Mouse (Mus musculus) layer of hippocampus, postnatal 36 days (tissue): Measurements from ENCODE around the gene Ace2. TPM values are rescaled to one million over a fixed set of nuclear protein-coding genes. Genes with fewer than 3 reads are reported as not detected.
A peak's percentile ranks its signal among the peaks of the same experiment; 100 is the strongest.

Experiments
- DNase-seq, 2 experiments: peaks; one replicate each; pipeline ENCODE4 v3.0.0; 2022
- total RNA-seq, 2 experiments: library from RNA; stranded (reverse); gene quantifications; 2 replicates each; pipeline ENCODE4 v1.2.3; 2021

Gene Ace2
- 1 to 10 TPM; 1.1 to 1.3 TPM for total RNA-seq

DNA sequence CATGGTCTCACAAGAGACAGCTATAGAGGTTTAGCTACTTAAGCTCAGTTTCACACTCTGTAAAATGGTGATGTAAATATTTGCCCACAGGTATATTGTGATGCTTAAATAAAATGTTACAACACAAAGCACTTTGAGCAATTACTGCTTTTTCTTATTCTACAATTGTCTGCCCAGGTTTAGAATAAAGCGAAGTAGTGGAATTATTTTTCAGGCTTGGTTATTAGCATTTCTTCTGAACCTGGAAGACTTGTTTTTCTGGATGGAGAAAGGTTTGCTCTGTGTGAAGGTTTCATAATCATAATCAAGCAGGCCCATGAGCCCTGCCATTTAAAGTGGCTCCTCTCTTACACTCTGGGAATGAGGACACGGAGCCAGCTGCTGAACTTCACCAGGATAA lies at the start of gene Ace2:
Ace2 (plus strand) TSS at position 301 of the 400 bp plus-strand sequence.
- no peak for DNase-seq

DNA sequence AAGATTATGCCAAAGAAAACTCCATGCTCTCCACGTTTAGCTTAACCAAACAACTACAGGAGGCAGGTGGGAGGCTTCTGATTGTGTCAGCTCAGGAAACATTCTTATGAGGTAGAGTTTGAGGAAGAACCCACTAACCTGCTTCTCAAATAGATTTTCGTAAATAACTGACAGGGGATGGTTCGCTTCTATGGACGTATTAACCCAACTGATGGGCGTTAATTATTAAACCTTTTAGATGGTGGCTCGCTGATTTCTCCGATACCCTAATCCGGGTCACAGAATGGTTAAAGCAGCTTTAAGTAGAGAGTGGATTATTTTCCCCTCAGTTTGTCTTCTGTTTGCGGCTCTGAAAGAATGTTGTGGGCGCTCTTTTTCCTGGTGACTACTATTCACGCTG lies 49.2 kb upstream of the Ace2 start:
- DNase-seq = no peak

DNA sequence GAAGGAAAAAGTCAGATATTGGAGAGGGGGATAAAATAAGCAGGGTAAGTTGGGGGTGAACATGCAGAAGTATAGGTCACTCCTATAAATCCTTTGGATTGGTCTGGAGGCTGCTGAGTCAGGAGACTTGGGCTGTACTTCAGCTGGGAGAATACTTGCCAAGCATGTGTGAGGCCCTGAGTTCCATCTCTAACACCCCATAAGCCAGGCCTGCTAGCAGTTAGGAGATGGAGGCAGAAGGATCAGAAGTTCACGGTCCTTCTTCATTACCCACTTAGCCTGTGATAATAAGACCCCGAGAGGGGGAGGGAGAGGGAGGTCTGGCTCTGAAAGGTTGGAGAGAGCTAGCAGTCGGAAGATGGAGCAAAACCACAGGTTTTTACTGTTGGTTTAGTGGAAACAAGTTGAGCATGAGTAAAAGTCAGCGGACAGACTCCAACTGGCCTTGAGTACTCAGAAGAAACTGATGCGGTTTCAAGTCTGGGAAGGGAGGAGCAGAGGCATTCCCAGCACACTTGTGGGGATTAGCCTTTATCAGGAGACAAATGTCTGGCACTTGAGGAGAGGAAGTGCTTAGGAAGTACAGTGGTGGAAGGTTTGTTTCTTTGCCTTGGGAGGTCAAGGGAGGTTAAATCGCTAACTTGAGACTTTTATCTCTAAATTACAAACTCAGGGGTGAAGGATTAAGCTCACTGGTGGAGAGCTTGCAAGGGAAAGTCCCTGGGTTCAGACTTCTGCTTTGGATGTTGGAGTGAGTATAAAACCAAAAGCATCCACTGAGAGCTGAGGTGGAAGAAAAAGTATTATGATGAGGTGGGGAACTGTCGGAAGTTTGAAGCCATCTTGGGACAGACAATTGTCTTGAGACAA lies 46.6 kb upstream of the Ace2 start:
- no peak for DNase-seq

DNA sequence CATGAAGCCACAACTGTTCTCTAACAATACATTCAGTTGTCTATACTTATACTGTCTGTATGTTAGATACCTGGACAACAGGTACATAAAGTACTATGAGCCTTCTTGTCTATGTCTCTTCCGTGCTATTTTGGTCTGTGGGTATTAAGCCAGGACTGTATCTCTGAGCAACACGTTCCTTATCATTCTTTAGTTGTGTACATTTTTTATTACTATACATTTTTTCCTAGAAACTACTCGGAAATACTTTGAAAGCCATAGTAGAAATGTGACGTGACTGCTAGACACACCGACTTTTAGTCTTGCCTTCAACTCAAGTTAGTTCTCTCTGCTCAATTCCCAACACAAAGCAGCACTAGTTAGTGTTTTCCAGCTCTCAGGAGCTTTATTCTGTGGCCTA lies 45.7 kb upstream of the Ace2 start:
- no peak for DNase-seq

DNA sequence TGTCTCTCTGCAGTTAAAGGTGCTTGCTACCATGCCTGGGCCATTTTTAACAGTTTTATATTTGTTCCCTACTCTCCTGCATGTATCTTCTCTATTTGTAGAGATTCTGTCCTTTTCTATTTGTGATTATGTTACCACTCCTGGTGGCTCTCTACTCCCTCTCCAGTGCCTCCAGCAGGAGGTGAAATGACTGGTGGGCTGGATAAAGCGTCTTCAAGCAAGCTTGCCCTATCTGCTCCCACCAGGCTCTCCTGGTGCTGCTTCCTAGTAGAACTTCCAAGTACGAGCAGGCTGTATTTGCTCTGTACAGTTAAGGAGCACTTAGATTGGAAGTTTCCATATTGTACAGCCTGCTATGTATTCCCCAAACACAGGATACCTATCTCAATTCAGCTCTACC lies 43.3 kb upstream of the Ace2 start:
- no peak for DNase-seq

DNA sequence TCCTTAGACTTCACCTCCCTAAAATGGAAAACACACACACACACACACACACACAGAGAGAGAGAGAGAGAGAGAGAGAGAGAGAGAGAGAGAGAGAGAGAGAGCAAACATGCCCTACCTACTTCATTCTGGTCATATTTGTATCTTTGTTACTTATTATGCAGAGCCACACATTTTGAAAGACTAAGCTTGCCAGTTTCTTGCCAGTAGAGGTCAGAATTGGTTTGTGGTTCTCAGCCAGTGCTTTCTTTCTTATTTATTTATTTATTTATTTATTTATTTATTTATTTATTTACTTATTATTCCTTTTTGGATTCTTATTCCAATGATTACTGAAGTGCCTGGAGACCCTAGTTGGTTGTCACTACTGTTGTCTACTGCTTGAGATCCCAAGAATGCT lies 37.6 kb upstream of the Ace2 start:
- DNase-seq = no peak

DNA sequence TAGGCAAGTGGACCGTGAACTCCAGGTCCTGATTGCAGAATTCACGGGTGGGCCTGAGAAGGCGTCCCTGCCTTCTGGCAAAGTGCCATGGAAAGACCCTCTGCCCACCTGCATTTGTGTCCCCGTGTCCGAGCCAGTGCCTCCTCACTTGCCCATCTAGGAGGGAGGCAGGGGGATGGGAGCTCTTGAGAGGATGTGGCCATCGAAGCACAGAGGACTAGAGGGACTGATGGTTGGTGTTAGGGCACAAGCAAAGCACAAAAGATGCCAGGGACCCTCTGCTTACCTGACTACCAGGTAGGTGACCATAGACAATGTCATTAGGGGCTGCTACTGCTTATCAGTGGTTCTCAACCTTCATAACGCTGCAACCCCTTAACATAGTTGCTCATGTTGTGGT lies 36.9 kb upstream of the Ace2 start:
- no peak for DNase-seq

DNA sequence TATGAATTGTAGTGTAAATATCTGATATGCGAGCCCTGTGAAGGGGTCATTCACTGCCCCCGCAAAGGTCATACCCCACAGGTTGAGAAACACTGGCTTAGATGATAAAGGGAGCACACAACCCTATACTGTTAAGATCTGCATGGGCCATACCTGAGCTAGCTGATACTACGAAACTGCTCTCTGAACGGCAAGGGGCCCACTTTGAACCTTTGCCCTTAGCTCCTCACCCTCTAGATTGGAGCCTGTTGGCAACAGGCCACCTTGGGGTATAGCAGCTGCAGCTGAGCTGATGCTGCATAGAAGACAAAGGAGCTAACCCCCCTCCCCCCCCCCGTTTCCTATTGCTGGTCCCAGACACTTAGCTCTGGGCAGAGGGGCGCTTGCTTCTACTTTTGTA lies 36.5 kb upstream of the Ace2 start:
- no peak for DNase-seq

DNA sequence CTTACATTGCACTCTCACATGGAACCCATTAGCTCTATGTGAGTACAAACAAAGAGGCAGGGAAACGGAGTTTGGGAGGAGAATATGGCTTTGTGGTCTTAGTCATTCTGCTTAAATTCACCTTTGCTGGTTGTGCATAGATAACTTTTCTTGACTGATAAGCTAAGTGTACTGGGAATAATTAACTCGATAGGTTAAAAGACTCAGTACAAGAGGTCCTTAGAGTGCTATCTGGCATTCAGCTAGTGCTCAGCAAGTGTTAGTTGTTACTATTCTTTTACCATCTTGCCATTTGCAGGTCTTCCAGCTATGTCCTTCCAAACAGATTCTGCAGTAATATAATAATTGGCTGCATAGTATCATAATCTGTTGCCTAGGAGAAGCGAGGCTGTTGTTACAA lies 28.0 kb upstream of the Ace2 start:
- DNase-seq = no peak

DNA sequence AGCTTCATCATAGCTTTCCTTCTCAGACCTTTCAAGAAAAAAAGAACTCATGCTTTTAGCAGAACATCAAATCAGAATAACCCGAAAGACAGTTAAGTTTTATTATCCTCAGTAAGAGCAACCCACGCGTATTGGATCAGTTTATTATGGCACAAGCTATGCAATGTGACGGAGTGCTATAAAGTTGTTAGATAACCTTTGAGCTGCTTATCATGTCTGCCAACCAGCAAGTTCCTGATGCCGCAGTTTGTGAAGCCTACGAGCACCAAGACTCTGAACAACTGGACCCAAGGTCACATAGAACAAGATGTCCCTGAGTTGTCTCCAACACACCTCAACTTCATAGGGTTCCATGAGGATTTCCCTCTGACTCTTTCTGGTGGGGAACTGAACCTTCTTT lies 25.4 kb upstream of the Ace2 start:
- DNase-seq = no peak

DNA sequence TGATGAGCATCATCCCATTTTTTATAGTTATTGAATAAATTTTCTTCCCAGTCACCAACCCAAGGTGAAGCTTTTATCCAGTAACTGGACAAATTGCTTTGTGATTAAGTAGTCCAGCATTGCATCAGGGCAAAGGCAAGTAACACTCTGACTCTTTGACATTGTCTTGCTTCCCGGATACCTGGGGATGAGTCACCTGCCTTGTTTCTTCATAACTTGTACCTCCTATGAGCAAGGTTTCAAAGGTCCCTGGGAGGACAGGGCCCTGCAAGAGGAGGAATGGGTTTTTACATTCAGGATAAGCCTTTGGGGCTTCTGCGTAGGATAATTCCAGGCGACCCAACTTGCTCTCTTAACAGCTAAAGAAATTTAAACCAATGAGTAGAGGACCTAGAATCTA lies 15.2 kb upstream of the Ace2 start:
- DNase-seq = no peak

DNA sequence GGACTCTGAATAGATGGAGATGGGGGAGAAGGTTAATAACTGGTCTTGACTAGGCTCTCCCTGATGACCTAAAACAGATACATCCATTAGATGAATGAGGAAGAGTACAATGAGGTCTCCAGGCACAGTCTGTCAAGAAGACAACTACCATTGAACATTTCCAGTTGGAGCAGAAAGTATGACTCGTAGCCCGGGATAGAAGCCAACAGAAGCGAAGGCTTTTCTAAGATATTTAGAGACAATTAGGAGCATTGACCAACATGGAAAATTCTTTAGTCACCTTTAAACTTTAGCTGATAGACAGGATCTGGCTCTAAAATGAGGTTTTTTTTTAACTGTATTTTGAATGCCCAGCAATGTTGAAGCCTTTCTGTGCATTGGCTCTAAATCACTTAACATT lies 5.6 kb upstream of the Ace2 start:
- no peak for DNase-seq

DNA sequence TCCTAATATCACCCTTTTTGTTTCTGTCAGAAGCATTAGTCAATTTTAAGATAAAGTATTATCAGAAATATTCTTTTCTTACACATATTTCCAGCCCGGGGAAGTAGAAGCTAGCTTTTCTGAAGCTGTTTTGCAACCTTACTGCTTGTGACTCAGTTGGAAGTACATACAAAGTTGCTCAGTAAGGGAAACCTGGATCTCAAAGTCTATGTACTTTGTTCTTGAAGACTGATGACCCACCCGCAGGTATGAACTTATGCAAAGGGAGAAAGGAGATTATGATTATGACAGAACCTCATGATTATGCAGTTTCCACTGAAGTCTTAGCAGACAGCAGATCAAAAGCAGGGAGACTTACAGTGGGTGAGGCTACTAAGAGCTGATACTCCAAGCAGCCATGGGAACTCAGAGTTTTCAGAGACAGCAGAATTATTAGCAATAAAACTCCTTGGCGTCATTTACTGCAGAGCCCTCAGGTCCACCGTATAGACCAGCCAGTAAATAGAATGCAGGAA lies 3.8 kb upstream of the Ace2 start:
- no peak for DNase-seq

DNA sequence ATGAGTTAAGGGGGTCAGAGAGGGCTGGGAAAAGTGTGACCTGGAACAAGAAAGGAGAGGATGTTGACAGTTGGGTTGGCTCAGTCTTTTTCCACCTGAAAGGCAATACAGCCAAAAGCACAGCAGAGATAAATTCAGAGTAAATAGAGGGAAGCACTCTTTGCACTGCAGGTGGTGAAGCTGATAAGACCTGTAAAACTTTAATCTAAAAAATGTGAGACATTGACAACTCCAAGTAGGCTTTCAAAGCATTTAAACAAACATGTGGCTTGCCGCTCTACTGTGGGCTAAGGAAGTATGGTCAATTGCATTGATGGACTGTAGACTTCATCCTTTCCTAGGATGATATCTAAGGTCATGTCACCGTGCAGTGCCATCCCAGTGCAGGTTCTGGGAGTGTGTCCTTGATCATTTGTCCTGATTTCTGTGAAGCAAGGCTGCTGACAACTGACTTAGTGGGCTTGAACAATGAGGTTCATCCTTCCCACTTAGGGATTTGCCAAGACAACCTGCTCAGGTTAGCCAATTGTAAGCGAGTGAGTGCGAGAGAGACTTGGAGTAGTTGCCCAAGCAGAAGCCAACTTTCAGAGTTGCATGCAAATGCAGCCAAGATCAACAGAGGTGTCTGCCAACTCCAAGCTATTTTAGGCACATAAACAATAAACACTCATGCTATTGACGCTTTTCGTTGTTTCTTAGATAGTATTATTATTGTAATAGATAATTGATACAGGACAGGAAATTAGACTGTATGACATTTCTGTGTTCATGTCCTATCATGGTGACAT lies 6.5 kb downstream of the Ace2 start:
- DNase-seq = no peak

DNA sequence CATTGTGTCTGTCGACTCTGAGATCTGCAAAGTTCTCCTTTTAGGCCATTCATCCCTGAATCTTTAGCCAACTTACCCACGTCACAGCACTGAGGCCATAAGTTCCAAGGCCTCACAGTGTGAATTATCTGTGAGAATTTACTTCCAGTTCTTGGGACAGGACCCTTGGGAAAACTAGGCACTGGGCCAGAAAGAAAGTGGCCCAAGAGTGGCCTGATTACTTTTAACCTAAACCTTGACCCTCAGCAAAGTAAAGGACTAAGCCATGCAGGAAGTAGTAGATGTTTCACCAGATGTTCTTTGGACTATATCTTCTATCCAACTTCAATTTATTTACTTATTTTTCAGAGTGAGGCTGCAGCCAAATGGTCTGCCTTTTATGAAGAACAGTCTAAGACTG lies 13.6 kb downstream of the Ace2 start:
- DNase-seq = no peak

DNA sequence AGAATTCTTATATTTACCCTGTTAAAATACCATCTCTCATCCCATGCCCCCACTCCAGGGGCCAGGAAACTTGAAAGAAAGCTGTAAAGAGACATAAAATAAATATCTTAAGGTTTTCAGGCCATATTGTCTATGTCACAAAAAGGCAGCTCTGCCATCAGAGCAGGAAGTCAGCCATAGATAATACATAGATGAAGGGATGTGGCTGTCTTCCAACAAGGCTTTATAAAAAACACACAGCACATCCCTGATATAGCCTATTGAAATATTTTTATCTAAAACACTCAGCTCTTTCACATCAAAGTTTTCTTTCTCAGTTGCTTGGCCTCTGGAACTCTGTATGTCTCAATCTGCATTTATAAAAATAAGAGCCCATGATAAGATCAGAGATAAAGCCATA lies 14.5 kb downstream of the Ace2 start:
- no peak for DNase-seq

DNA sequence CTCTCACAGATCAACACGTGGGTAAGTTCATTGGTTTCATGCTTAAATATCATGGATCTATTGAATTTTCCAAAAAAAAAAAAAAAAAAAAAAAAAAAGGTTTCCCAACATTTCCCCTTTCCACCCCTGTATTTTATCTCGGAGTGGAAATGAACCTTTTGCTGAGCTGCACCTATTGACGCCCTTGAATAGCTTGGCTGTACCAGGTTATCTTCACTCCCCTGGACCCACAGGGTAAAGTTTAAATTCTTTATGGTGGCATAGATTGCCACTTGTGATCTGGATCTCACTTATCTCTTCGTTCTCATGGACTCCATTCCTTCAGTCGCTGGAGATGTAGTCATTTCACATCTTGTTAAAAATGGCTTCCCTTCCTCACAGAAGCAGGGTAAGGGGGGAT lies 15.5 kb downstream of the Ace2 start:
- DNase-seq = no peak

DNA sequence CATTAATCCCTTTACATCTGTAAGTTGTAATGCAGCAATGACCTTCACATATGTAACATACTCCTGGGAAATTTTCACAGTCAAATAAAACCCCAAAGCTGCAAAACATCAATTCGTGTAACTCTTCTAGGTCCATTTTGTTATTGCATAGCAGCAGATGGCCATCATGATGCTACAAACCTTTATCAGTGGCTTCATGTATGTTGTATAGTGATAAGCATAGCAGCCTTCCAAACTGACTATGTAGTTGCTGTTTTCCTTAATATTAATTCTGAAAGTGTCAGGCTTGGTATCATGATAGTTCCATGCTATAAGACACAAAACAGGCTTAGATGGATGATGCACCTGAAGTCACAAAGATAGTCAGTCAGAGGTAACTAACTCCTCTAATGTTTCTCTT lies 25.5 kb downstream of the Ace2 start:
- no peak for DNase-seq

DNA sequence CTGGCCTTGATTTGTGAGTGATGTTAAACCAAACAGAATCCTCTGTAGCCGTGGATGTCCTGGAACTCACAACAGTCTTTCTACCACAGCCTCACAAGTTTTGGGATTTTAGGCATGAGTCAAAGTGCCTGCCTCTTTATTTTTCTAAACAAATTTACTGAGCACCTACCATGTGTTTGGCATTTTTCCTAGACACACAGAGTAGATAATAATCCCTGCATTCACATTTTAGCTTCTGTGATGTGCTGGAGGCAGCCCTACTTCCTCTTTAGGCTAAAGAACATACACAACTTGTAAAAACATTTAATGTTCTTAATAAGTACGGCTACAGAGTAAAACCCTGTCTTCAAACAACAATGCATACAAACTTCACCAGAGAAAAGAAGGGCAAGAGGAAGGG lies 31.9 kb downstream of the Ace2 start:
- DNase-seq = no peak

DNA sequence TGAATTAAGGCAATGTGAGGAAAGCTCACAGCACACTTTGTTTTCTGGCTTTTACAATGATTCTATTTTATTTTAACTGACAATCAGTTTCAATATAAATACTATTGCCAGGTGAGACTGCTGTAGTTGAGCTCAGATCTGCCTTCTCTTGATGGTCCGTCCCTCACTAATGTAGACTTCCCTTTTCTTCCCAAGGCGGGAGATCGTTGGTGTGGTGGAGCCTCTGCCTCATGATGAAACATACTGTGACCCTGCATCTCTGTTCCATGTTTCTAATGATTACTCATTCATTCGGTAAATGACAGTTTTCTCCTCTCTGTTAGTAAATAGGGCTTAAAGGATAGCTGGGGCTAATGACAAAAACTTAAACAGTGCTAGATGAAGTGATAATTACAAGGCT lies 34.7 kb downstream of the Ace2 start:
- DNase-seq = no peak

DNA sequence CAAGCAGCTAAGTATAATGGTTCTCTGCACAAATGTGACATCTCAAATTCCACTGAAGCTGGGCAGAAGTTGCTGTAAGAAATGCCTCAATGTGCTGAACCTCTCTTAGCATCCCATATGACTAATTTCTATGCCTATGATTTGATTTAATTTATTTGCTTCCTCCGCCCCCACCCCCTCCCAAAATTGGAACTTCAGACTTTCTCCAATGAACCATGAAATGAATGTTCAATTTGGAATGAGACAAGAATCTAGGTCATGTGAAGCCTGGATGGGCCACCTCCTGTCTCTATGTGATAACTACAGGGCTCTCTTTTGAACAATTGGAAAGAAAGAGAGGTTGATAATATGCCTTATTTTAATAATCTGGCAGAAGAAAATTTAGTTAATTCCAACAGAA lies 36.2 kb downstream of the Ace2 start:
- DNase-seq = no peak

DNA sequence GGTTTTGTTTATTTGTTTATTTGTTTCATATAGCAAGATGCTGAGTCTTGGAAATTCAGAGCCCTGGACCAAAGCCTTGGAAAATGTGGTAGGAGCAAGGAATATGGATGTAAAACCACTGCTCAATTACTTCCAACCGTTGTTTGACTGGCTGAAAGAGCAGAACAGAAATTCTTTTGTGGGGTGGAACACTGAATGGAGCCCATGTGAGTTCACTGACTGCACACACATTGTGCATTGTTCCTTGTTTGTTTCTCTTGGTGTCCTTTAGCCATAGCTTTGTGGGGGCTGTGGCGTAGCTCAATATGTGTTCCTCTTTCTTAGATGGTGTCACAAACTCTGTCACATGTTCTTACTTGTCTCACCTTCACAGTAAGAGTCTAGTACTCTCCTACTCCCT lies 36.6 kb downstream of the Ace2 start:
- no peak for DNase-seq

DNA sequence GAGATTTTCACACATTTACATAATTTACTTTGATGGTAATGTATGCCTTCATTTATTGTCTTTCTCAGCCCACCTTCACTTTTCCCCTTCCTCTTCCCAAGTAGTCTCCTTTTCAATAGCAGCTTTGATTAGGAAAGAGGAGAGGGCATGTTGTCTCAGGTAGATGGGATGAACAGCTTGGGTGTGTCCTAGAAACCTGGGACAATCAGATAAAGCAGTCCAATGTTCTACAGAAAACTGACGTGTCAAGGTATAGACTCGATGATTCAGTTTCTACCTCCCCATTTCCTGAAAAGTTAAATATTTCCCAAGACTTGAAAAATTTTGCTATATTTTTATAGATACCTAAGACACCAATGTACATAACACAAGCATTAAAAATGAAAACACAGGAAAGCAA lies 39.7 kb downstream of the Ace2 start:
- no peak for DNase-seq

DNA sequence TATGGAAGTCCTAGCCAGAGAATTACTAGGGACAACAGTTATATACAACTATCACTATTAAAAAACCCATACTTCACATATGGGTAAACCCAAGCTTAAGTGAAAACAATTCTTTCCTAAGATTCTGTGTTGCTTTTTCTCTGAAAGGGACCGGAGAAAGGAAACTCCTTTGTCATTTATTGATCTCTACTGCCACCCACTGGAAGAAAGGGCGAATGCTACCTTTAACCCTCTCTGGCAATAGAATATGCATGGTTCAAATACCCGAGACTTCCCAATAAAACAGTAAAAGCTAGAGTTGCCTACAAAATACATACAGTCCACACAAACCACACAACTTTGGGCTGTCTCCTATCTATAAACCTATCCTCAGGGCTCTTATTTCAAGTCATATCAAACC lies 40.6 kb downstream of the Ace2 start:
- peak; percentile 15 to 28 for DNase-seq
